Mouse (Mus musculus) neural tube, embryonic 10.5 days (tissue): ENCODE data around the gene 1700003H04Rik.

Experiments
- DNase-seq: peaks from one replicate; pipeline ENCODE4 v3.0.0-alpha.2; 2017; ENCODE audit warnings: low spot score; ENCODE audit errors: extremely low spot score

Gene 1700003H04Rik

DNA sequence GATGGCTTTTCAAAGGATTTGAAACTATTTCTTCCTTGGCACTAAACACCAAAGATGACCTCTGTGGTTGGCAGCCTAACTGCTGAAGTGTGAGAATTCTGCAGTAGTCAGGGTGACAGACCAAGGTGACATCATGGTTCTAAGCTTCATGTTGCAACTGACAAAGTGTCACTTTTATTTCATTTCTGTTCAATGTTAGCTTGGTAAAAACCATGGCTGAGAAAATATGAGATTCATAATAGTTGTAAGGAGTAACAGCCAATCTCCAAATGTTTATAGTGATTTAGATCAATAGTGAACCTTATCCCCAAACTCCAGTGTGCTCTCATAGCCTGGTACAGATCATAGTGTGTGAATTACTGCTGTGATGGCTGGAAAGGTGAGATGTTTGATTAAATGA, at the start of gene 1700003H04Rik:
Gene 1700003H04Rik, minus strand, starts transcription at position 101 of the 400 bp plus-strand sequence.
- DNase-seq = no peak

DNA sequence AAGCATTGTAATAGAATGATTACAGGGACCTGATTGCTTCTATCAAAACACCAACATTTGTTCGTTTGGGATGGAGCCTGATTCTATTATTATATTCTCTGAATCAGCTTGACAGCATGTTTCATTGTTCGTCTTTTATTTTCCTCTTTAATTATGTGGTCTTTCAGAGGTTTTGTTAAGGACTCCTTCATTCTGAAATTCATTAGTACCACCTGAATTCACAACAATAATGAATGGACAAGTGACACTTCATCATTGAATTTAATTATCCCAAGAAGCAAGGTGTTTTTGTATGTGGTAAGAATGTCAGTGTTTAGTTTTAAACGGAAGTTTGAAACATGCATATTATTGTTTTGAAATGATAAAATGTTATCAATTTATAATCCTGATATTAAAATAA, 42.1 kb upstream of the 1700003H04Rik start:
- no peak for DNase-seq

- no peak for DNase-seq
Measured at GRCm38 (mm10) chr3:124613287-124613686, 32.4 kb upstream of the 1700003H04Rik start.

- no peak for DNase-seq
Measured at GRCm38 (mm10) chr3:124609956-124610355, 29.1 kb upstream of the 1700003H04Rik start.

- DNase-seq = no peak
Measured at GRCm38 (mm10) chr3:124606021-124606517, 25.2 kb upstream of the 1700003H04Rik start.

GRCm38 (mm10) chr3:124605518-124605917, 24.6 kb upstream of the 1700003H04Rik start:
- DNase-seq = no peak

DNA sequence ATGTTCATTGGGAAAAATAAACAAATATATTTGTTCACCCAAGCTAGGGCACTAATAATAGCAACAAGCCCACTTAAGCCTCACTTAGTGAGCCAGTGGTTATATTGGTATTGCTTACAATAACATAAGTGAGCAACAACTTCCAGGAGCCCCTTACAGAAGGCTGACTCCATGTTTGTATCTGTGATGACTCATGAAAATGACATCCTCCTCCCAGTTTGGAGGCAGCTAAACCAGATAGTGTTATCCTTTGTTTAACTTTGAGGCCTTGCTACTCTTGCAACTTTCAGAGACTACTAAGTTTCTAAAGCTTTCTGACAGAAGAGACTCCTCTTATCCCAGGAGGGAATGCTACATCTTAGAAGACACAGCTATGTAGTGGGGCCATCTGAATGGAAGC, 16.9 kb upstream of the 1700003H04Rik start:
- DNase-seq = no peak

DNA sequence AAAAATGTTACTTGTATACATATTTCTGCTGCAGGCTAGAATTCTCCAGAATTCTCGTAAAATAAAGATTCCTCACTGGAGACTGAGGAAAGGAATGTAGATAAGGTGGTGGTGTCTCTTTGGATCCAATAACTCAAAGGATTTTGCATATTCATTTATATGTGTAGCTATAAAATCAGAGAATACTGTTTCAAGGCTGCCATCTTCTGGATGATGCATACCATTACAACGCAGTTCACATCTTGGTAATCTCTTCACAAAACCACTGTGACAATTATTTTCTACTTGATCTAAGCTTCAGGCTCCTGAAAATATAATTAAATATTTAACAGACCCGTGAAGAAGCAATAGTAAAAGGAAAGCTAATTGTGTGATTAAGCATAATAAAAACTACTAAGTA, 6.6 kb upstream of the 1700003H04Rik start:
- DNase-seq = no peak

DNA sequence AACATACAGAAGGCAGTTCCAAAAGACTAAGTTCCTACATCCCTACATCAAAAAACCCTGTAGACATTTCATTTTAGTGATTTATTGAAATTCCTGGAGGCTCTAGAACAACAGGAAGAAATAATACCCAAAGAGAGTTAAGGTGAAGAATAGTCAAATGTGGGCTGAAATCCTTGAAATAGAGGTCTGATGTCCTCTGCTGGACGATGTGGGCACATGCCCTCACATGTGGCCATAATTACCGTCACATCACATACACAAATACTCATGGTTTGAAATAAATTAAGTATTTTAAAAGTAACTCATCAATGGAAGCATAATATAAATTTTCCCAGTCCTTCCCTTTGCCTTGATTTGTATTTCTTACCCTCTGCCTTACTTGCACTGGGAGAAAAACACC, 4.9 kb upstream of the 1700003H04Rik start:
- no peak for DNase-seq

- DNase-seq = no peak
Measured at GRCm38 (mm10) chr3:124557317-124557716, 23.6 kb downstream of the 1700003H04Rik start.

GRCm38 (mm10) chr3:124555963-124556362, 24.9 kb downstream of the 1700003H04Rik start:
- no peak for DNase-seq

DNA sequence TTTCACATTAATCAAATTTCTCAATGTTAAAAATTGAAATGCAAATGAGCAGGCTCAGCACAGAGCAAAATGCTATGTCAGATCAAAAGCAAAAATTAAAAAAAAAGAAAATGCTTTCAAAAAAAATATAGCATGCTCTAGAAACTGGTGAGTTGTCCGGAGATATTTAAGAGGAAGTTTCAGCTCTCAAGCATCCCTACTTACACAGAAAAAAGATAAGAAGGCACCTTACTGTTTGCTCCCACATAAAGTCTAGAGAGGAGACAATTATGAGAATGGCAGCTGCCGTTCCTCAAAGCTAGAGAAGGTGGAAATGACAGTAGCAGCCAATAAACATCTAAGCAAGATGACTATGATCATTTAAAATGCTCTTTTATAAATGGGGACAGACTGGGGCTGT, 25.8 kb downstream of the 1700003H04Rik start:
- no peak for DNase-seq

- DNase-seq = peak; percentile 18
Measured at GRCm38 (mm10) chr3:124548898-124549297, 32.0 kb downstream of the 1700003H04Rik start.

- no peak for DNase-seq
Measured at GRCm38 (mm10) chr3:124538260-124538659, 42.6 kb downstream of the 1700003H04Rik start.

- DNase-seq = no peak
Measured at GRCm38 (mm10) chr3:124536602-124537001, 44.3 kb downstream of the 1700003H04Rik start.

GRCm38 (mm10) chr3:124518786-124519185, 62.1 kb downstream of the 1700003H04Rik start:
- DNase-seq = no peak
